Mouse (Mus musculus) neural tube, embryonic 12.5 days (tissue): ENCODE results near the gene Acss1. TPM values are rescaled to one million over a fixed set of nuclear protein-coding genes. Genes with fewer than 3 reads are reported as not detected.

Experiments used
- ATAC-seq: fragments of 200-750 bp; cut with Nextera tagmentation; 2 replicates; pipeline ENCODE4 v1.8.0; 2017; ENCODE audit warnings: low read depth, mild to moderate bottlenecking, moderate TSS enrichment, moderate library complexity; ENCODE audit not compliant: low FRiP score
- H3K27ac ChIP-seq: fragments of 300-500 bp; sonication (generic); 2 replicates; pipeline ENCODE4 v1.5.1; 2016
- H3K27me3 ChIP-seq: fragments of 300-500 bp; sonication (generic); replicated peaks from 2 replicates; pipeline ENCODE4 v1.6.1; 2016; ENCODE audit warnings: mild to moderate bottlenecking
- H3K36me3 ChIP-seq: fragments of 300-500 bp; sonication (generic); 2 replicates; pipeline ENCODE4 v1.6.1; 2016; ENCODE audit warnings: mild to moderate bottlenecking
- H3K4me1 ChIP-seq: fragments of 300-500 bp; sonication (generic); 2 replicates; pipeline ENCODE4 v1.6.1; 2016
- H3K4me2 ChIP-seq: fragments of 300-500 bp; sonication (generic); replicated peaks from 2 replicates; pipeline ENCODE4 v1.6.1; 2016; ENCODE audit warnings: mild to moderate bottlenecking
- H3K4me3 ChIP-seq: fragments of 300-500 bp; sonication (generic); 2 replicates; pipeline ENCODE4 v1.5.1; 2016
- H3K9ac ChIP-seq: fragments of 300-500 bp; sonication (generic); 2 replicates; pipeline ENCODE4 v1.6.1; 2016; ENCODE audit warnings: mild to moderate bottlenecking
- H3K9me3 ChIP-seq: fragments of 300-500 bp; sonication (generic); 2 replicates; pipeline ENCODE4 v1.6.1; 2016; ENCODE audit warnings: mild to moderate bottlenecking
- WGBS: fragments of 180-500 bp; shearing (Covaris S2); methylation state at CpG from one replicate; pipeline ENCODE4 v1.1.7; 2016; 5-methylcytosine and 5-hydroxymethylcytosine counted together
- polyA plus RNA-seq: library from polyadenylated mRNA; unstranded; fragments of >200 nt; fragmentation: Nextera tagmentation; extraction: Ambion mirVana; gene quantifications from 2 replicates; pipeline ENCODE4 v1.2.1, GENCODE M21; 2016

Gene Acss1
- polyA plus RNA-seq, 1 experiment from 2014 or later, result 23.5 TPM

DNA sequence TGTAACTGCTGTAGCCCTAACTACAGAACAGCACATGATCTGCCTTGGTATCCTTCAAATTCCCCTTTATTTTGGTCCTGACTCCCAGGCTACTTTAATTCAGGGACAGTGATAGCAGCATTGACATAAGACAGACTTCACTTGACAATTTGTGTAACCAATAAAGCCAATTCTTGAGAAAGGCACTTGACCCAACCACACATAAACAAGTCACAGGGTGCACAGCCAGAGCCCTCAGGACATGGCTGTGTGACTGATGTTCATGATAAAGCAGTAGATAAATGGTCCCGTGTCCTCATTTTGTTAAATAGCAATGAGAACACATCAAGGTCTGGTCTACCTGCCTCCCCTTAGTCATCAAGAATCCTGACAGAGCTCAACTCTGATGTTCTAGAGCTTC is 88.7 kb downstream of the Acss1 start:
- no peak for ATAC-seq
- no peaks in the 10 kb centered on the region for H3K4me1 ChIP-seq
- H3K36me3 ChIP-seq, result peaks cover 14% of the 10 kb centered on the region
- no peak overlapping the region for H3K27ac ChIP-seq
- no peaks in the 10 kb centered on the region for H3K27me3 ChIP-seq
- H3K4me2 ChIP-seq, result no peak overlapping the region
- no peaks in the 10 kb centered on the region for H3K9me3 ChIP-seq
- 83% methylated on average over 1 of the region's 1 CpGs for WGBS
- no peak overlapping the region for H3K4me3 ChIP-seq
- no peak overlapping the region for H3K9ac ChIP-seq

GRCm38 (mm10) chr2:150578603-150579002 is 89.7 kb downstream of the Acss1 start:
- Histone ChIP-seq H3K36me3 (peaks cover 4% of the 10 kb centered on the region), H3K27me3 (no peaks in the 10 kb centered on the region), H3K9me3 (no peaks in the 10 kb centered on the region), H3K4me2 (no peak overlapping the region), H3K27ac (no peak overlapping the region), H3K9ac (no peak overlapping the region), H3K4me3 (no peak overlapping the region), H3K4me1 (no peaks in the 10 kb centered on the region)
- 86% methylated on average over 5 of the region's 5 CpGs for WGBS
- ATAC-seq, result no peak

DNA sequence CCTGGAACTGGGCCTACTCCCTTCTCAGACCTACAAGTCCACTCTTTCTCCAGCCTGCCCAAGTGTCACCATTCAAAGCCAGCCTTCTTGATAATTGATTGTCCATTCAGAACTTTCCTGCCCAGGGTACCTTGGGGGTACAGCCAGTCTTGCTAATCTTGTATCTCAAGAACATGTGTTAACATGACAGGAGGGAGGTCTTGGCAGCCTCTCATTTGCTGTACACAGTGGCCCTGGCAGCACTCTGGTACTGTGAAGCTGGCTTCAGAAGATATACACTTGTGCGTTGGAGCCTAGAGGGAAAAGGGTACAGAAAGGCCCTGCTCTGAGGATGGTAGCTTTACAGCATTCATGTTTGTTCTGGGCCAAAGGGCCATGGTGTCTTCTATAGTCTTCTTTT is 92.0 kb downstream of the Acss1 start:
- no peak overlapping the region for H3K27ac ChIP-seq
- H3K9ac ChIP-seq, result no peak overlapping the region
- no peaks in the 10 kb centered on the region for H3K4me1 ChIP-seq
- H3K4me2 ChIP-seq, result no peak overlapping the region
- 97% methylated on average over 1 of the region's 1 CpGs for WGBS
- no peak overlapping the region for H3K4me3 ChIP-seq
- H3K36me3 ChIP-seq, result no peaks in the 10 kb centered on the region
- H3K9me3 ChIP-seq, result no peaks in the 10 kb centered on the region
- no peaks in the 10 kb centered on the region for H3K27me3 ChIP-seq
- no peak for ATAC-seq

DNA sequence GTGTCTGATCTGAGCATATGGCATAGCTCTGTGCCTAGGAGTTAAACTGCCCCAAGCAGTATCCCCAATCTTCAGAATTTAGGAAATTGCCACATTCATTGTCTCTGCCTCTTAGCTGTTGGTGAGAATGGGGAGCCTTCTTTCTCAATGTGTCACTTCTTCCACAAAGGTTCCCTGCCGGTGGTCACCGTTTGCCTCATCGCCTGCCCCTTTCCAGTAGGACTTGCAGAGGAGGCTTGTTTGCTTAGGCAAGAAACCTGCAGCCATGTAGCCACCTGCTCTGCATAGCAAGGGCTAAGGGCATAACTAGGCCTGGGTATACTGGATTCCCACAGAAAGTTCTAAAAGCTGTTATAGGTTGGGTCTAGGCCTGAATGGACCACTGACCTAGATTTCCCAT is 95.8 kb downstream of the Acss1 start:
- Histone ChIP-seq H3K36me3 (no peaks in the 10 kb centered on the region), H3K27me3 (no peaks in the 10 kb centered on the region), H3K9ac (no peak overlapping the region), H3K27ac (no peak overlapping the region), H3K4me1 (no peaks in the 10 kb centered on the region), H3K9me3 (no peaks in the 10 kb centered on the region), H3K4me3 (no peak overlapping the region), H3K4me2 (no peak overlapping the region)
- 90% methylated on average over 3 of the region's 3 CpGs for WGBS
- no peak for ATAC-seq

DNA sequence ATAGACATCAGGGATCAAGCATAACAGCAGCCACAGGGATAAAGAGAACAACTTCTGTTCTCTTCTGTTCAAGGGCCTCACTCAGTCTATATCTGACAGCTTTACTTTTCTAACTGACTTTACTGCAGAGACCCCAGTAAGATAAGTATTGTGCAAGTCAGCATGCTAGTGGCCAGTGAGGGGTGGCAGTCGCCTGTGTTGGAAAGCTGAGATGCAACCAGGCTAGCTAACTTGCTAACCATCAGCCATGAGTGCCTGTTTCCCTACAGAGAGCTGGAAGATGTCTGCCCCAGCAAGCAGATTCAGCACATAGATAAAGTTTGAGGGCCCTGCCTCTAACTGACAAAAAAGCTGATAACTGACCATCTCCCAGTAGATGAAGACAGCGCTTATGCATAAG is 97.5 kb downstream of the Acss1 start:
- WGBS, result 88% methylated on average over 2 of the region's 2 CpGs

GRCm38 (mm10) chr2:150569847-150570590 is 98.3 kb downstream of the Acss1 start, which contains the start of gene Cst7:
TSS of gene Cst7 (plus strand) at chr2:150570415.
- Histone ChIP-seq H3K27me3 (no peaks in the 10 kb centered on the region), H3K27ac (no peak within 1 kb of the TSS), H3K4me2 (no peak within 1 kb of the TSS), H3K4me3 (no peak within 1 kb of the TSS), H3K9ac (no peak within 1 kb of the TSS), H3K36me3 (no peaks in the 10 kb centered on the region), H3K9me3 (no peaks in the 10 kb centered on the region), H3K4me1 (no peaks in the 10 kb centered on the region)
- ATAC-seq, result no peak
- 80% methylated on average over 11 of the region's 11 CpGs for WGBS

More for the DNA sequence above, 97.5 kb downstream of the Acss1 start:
- Histone ChIP-seq H3K4me1 (no peaks in the 10 kb centered on the region), H3K4me3 (no peak overlapping the region), H3K36me3 (no peaks in the 10 kb centered on the region), H3K27ac (no peak overlapping the region), H3K9ac (no peak overlapping the region), H3K27me3 (no peaks in the 10 kb centered on the region), H3K4me2 (no peak overlapping the region), H3K9me3 (no peaks in the 10 kb centered on the region)
- no peak for ATAC-seq

Other genes starting within 250 kb of the Acss1 start
- gene Zfp442, start 217.0 kb downstream of the Acss1 start, polyA plus RNA-seq, result 8.2 and 9.5 TPM in 2 replicates
- 0.06 TPM in 1 of 2 replicates, not detected in the other for gene Zfp345, start 183.4 kb downstream of the Acss1 start, polyA plus RNA-seq
- gene Cst7, start 98.1 kb downstream of the Acss1 start, polyA plus RNA-seq, result 0.20 and 0.28 TPM in 2 replicates
- 41.6 and 42.7 TPM in 2 replicates for gene Apmap, start 59.9 kb downstream of the Acss1 start, polyA plus RNA-seq
- gene Vsx1, start 20.9 kb upstream of the Acss1 start, polyA plus RNA-seq, result 0.51 and 0.63 TPM in 2 replicates
- 30.3 and 31.7 TPM in 2 replicates for gene Entpd6, start 80.5 kb upstream of the Acss1 start, polyA plus RNA-seq
- gene Pygb, start 118.2 kb upstream of the Acss1 start, polyA plus RNA-seq, result 80.5 and 80.6 TPM in 2 replicates
- 76.5 and 77.8 TPM in 2 replicates for gene Abhd12, start 236.2 kb upstream of the Acss1 start, polyA plus RNA-seq
- 40.0 and 40.3 TPM in 2 replicates for gene Gins1, start 236.9 kb upstream of the Acss1 start, polyA plus RNA-seq